Mouse (Mus musculus): ENCODE measurements around the gene Vgll4. TPM values are rescaled to one million over a fixed set of nuclear protein-coding genes. Genes with fewer than 3 reads are reported as not detected.

Gene Vgll4
- polyA plus RNA-seq, 1 experiment from 2014 or later: 10.0 TPM

DNA sequence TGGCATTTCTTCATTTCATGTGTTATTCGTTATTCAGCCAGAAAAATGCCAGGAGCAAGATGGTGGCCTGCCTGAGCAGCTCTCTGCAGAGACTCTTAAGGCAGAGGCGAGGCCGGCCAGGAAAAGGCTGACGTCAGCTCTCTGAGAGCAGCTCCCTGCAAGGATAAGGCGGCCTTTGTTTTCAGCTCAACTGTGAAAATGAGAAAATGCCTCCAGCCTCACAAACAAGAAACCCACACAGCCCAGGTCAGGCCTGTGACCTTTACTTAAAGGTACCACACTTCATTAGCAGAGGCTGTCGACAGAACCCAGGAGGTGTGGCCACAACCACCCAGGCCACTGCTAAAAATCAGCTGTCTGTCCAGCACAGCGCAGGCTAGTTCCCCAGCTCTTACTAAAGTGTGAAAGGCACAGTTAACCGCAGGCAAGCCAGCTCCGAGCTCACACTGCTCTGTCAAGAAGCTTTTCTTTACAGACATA, 86.5 kb downstream of the Vgll4 start:
- Histone ChIP-seq H3K9ac (ENCODE audit: low read depth, low read length) (0 out of 2 replicates have a peak overlapping the region, but pooled peaks have one; percentile 2), H3K4me3 (ENCODE audit: low read depth, low read length) (no peak overlapping the region), H3K4me1 (ENCODE audit: control insufficient read depth, low read depth, low read length) (peaks cover 59% of the 10 kb centered on the region), H3K27ac (ENCODE audit: low read length) (peak overlapping the region; percentile 30), H3K4me2 (ENCODE audit: low read depth, low read length) (no peak overlapping the region), H3K9me3 (replicated peaks; ENCODE audit: control insufficient read depth, low read length) (no peaks in the 10 kb centered on the region), H3K36me3 (ENCODE audit: control insufficient read depth, insufficient read depth) (no peaks in the 10 kb centered on the region), H3K27me3 (ENCODE audit: control insufficient read depth, insufficient read depth, low read depth, low read length) (no peaks in the 10 kb centered on the region)
- 20% methylated on average over 9 of the region's 9 CpGs for WGBS (ENCODE audit: insufficient replicate concordance)
- ATAC-seq (ENCODE audit: low read depth): peak; percentile 52

DNA sequence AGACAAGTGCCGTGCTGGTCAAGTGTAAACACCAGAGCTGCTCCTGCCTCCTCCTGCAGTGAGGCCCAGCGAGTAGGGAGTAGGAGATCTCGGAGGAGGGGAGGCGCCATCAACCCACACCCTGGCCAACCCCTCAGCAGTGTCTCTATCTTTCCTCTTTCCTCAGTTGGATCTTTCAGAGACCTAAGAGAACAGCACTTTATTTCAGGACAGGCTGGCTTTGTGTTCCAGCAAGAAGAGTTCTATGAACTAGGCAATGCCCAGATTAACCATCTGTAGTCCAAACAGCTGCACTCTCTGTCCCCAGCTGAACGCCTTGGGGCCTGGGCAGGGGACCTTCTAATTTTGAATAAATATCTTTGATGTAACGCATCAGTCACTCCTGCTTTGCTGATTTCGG, 87.1 kb downstream of the Vgll4 start:
- no peaks in the 10 kb centered on the region for H3K27me3 ChIP-seq (ENCODE audit: control insufficient read depth, insufficient read depth, low read depth, low read length)
- no peak overlapping the region for H3K4me2 ChIP-seq (ENCODE audit: low read depth, low read length)
- H3K9me3 ChIP-seq (replicated peaks; ENCODE audit: control insufficient read depth, low read length): no peaks in the 10 kb centered on the region
- ATAC-seq (ENCODE audit: low read depth): no peak
- no peak overlapping the region for H3K4me3 ChIP-seq (ENCODE audit: low read depth, low read length)
- WGBS (ENCODE audit: insufficient replicate concordance): 45% methylated on average over 7 of the region's 7 CpGs
- no peaks in the 10 kb centered on the region for H3K36me3 ChIP-seq (ENCODE audit: control insufficient read depth, insufficient read depth)
- no peak overlapping the region for H3K27ac ChIP-seq (ENCODE audit: low read length)
- H3K9ac ChIP-seq (ENCODE audit: low read depth, low read length): no peak overlapping the region
- peaks cover 64% of the 10 kb centered on the region for H3K4me1 ChIP-seq (ENCODE audit: control insufficient read depth, low read depth, low read length)

- 72% methylated on average over 5 of the region's 5 CpGs for WGBS (ENCODE audit: insufficient replicate concordance)
- no peak overlapping the region for H3K4me3 ChIP-seq (ENCODE audit: low read depth, low read length)
- no peak overlapping the region for H3K27ac ChIP-seq (ENCODE audit: low read length)
- H3K36me3 ChIP-seq (ENCODE audit: control insufficient read depth, insufficient read depth): no peaks in the 10 kb centered on the region
- H3K27me3 ChIP-seq (ENCODE audit: control insufficient read depth, insufficient read depth, low read depth, low read length): no peaks in the 10 kb centered on the region
- ATAC-seq (ENCODE audit: low read depth): no peak
- H3K4me1 ChIP-seq (ENCODE audit: control insufficient read depth, low read depth, low read length): peaks cover 66% of the 10 kb centered on the region
- no peak overlapping the region for H3K4me2 ChIP-seq (ENCODE audit: low read depth, low read length)
- H3K9me3 ChIP-seq (replicated peaks; ENCODE audit: control insufficient read depth, low read length): no peaks in the 10 kb centered on the region
- H3K9ac ChIP-seq (ENCODE audit: low read depth, low read length): no peak overlapping the region
These were observed 87.6 kb downstream of the Vgll4 start for GRCm38 (mm10) chr6:114882212-114882611.

GRCm38 (mm10) chr6:114880798-114881197, 89.0 kb downstream of the Vgll4 start:
- Histone ChIP-seq H3K36me3 (ENCODE audit: control insufficient read depth, insufficient read depth) (no peaks in the 10 kb centered on the region), H3K27ac (ENCODE audit: low read length) (no peak overlapping the region)
- no peak for ATAC-seq (ENCODE audit: low read depth)

DNA sequence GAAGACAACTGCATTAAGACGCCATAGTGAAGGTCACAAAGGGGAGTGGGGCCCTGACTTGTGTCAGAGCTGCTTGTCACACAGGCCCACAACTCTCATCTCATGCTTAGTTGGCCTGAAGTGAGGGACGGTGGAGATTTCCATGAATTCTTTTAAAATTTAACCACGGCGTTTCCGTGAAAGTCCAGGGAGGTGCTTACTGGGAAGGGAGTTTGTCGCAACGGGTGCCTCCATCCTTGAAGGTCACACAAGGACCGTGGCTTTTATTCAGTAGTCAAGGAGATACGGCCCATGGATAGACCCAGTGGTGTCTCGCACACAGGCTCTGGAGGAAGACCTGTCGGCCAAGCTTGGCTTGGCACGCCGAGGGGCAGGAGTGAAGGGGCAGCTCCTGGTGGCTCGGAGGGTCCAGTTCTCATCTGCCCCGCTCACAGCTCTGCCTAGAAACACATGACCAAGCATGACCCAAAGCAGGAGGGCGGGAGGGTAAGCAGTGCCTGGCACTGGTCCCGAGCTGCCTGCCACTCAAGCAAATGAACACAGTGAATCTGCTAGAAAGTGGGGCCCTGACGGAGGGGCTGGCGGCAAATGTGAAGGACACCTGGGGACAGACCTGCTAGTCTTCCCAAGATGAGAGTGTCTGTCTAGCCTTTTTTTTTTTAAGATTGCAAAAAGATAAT, 90.8 kb downstream of the Vgll4 start:
- WGBS (ENCODE audit: insufficient replicate concordance): 73% methylated on average over 19 of the region's 19 CpGs
- Histone ChIP-seq H3K9ac (ENCODE audit: low read depth, low read length) (no peak overlapping the region), H3K9me3 (replicated peaks; ENCODE audit: control insufficient read depth, low read length) (no peaks in the 10 kb centered on the region), H3K4me3 (ENCODE audit: low read depth, low read length) (no peak overlapping the region), H3K36me3 (ENCODE audit: control insufficient read depth, insufficient read depth) (no peaks in the 10 kb centered on the region), H3K4me2 (ENCODE audit: low read depth, low read length) (no peak overlapping the region), H3K27me3 (ENCODE audit: control insufficient read depth, insufficient read depth, low read depth, low read length) (no peaks in the 10 kb centered on the region), H3K27ac (ENCODE audit: low read length) (no peak overlapping the region), H3K4me1 (ENCODE audit: control insufficient read depth, low read depth, low read length) (peaks cover 83% of the 10 kb centered on the region)
- ATAC-seq (ENCODE audit: low read depth): no peak

More at GRCm38 (mm10) chr6:114880798-114881197, 89.0 kb downstream of the Vgll4 start:
- no peak overlapping the region for H3K9ac ChIP-seq (ENCODE audit: low read depth, low read length)
- H3K4me1 ChIP-seq (ENCODE audit: control insufficient read depth, low read depth, low read length): peaks cover 66% of the 10 kb centered on the region
- H3K4me3 ChIP-seq (ENCODE audit: low read depth, low read length): no peak overlapping the region
- no peaks in the 10 kb centered on the region for H3K27me3 ChIP-seq (ENCODE audit: control insufficient read depth, insufficient read depth, low read depth, low read length)
- 29% methylated on average over 4 of the region's 4 CpGs for WGBS (ENCODE audit: insufficient replicate concordance)
- H3K9me3 ChIP-seq (replicated peaks; ENCODE audit: control insufficient read depth, low read length): no peaks in the 10 kb centered on the region
- H3K4me2 ChIP-seq (ENCODE audit: low read depth, low read length): no peak overlapping the region

- no peaks in the 10 kb centered on the region for H3K9me3 ChIP-seq (replicated peaks; ENCODE audit: control insufficient read depth, low read length)
- 64% methylated on average over 6 of the region's 6 CpGs for WGBS (ENCODE audit: insufficient replicate concordance)
- no peak overlapping the region for H3K4me3 ChIP-seq (ENCODE audit: low read depth, low read length)
- peaks cover 78% of the 10 kb centered on the region for H3K4me1 ChIP-seq (ENCODE audit: control insufficient read depth, low read depth, low read length)
- H3K27me3 ChIP-seq (ENCODE audit: control insufficient read depth, insufficient read depth, low read depth, low read length): no peaks in the 10 kb centered on the region
- H3K36me3 ChIP-seq (ENCODE audit: control insufficient read depth, insufficient read depth): no peaks in the 10 kb centered on the region
- peak overlapping the region; percentile 13 for H3K27ac ChIP-seq (ENCODE audit: low read length)
- no peak overlapping the region for H3K9ac ChIP-seq (ENCODE audit: low read depth, low read length)
- H3K4me2 ChIP-seq (ENCODE audit: low read depth, low read length): no peak overlapping the region
- no peak for ATAC-seq (ENCODE audit: low read depth)
These were observed 93.2 kb downstream of the Vgll4 start for GRCm38 (mm10) chr6:114876546-114876945.

GRCm38 (mm10) chr6:114876033-114876432, 93.8 kb downstream of the Vgll4 start:
- Histone ChIP-seq H3K27me3 (ENCODE audit: control insufficient read depth, insufficient read depth, low read depth, low read length) (no peaks in the 10 kb centered on the region), H3K4me2 (ENCODE audit: low read depth, low read length) (no peak overlapping the region), H3K9ac (ENCODE audit: low read depth, low read length) (no peak overlapping the region), H3K9me3 (replicated peaks; ENCODE audit: control insufficient read depth, low read length) (no peaks in the 10 kb centered on the region), H3K27ac (ENCODE audit: low read length) (peak overlapping the region; percentile 88), H3K36me3 (ENCODE audit: control insufficient read depth, insufficient read depth) (no peaks in the 10 kb centered on the region), H3K4me1 (ENCODE audit: control insufficient read depth, low read depth, low read length) (peaks cover 74% of the 10 kb centered on the region), H3K4me3 (ENCODE audit: low read depth, low read length) (no peak overlapping the region)
- WGBS (ENCODE audit: insufficient replicate concordance): 48% methylated on average over 4 of the region's 4 CpGs
- no peak for ATAC-seq (ENCODE audit: low read depth)

DNA sequence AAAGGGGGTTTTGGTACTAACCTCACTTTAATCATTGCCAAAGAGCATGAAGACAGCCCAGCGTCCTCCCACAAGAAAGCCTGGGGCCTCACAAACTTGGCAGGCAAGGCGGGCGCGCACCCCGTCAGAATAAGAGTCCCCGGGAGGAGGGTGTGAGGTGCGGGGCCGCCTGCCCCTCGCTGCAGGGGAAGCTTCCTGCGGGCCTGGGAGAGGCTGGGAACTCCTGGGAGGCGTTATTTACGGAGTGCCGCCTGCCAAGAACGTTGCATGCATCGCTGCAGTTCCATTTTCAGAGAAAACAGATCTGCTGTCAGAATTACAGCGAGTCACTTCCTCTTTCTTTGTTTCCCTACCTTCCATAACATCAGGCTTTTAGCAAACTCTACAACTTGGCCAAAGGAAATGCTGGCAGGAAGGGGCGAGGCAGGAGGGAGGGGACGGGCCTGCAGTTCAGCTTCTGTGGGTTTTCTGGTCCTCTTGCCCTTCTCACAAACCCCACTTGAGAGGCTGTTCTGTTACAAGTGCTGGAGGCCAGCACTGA, 94.7 kb downstream of the Vgll4 start:
- peak overlapping the region; percentile 71 for H3K9ac ChIP-seq (ENCODE audit: low read depth, low read length)
- H3K27me3 ChIP-seq (ENCODE audit: control insufficient read depth, insufficient read depth, low read depth, low read length): no peaks in the 10 kb centered on the region
- peaks cover 65% of the 10 kb centered on the region for H3K4me1 ChIP-seq (ENCODE audit: control insufficient read depth, low read depth, low read length)
- peak overlapping the region; percentile 87 for H3K4me2 ChIP-seq (ENCODE audit: low read depth, low read length)
- no peaks in the 10 kb centered on the region for H3K36me3 ChIP-seq (ENCODE audit: control insufficient read depth, insufficient read depth)
- WGBS (ENCODE audit: insufficient replicate concordance): under 1% methylated on average over 18 of the region's 18 CpGs
- peak overlapping the region; percentile 88 for H3K27ac ChIP-seq (ENCODE audit: low read length)
- H3K4me3 ChIP-seq (ENCODE audit: low read depth, low read length): peak overlapping the region; percentile 64
- peak; percentile 84 for ATAC-seq (ENCODE audit: low read depth)
- H3K9me3 ChIP-seq (replicated peaks; ENCODE audit: control insufficient read depth, low read length): no peaks in the 10 kb centered on the region
